Mouse (Mus musculus): ENCODE results near the gene Taok3. TPM values are rescaled to one million over a fixed set of nuclear protein-coding genes. Genes with fewer than 3 reads are reported as not detected.

The Taok3 gene
- total RNA-seq, 2 experiments from 2014 or later = 53.8 to 54.3 TPM

Other genes with a start within 250 kb of the Taok3 start
- gene Suds3, start 4.0 kb upstream of the Taok3 start, total RNA-seq (2021) = 100 to 1,000 TPM; 141 to 142 TPM
- 100 to 1,000 TPM; 712 to 741 TPM for gene Pebp1, start 167.5 kb downstream of the Taok3 start, total RNA-seq (2021)
- 1 to 10 TPM; 1.8 to 2.2 TPM for gene Vsig10, start 199.0 kb downstream of the Taok3 start, total RNA-seq (2021)
- gene Wsb2, start 237.2 kb downstream of the Taok3 start, total RNA-seq (2021) = 100 to 1,000 TPM; 305 to 313 TPM